Mouse (Mus musculus): Measurements from ENCODE around the gene Slc22a17. TPM values are rescaled to one million over a fixed set of nuclear protein-coding genes. Genes with fewer than 3 reads are reported as not detected.

Slc22a17 gene
- polyA plus RNA-seq, 1 experiment = 466 TPM

- no peak for DNase-seq (ENCODE audit: low read depth)
- no peak for TF ChIP-seq POLR2A (IDR thresholded peaks at IDR 0.05; ENCODE audit: borderline replicate concordance, extremely low read depth, insufficient read depth, insufficient read length, poor library complexity, severe bottlenecking)
- no peak for TF ChIP-seq CTCF (IDR thresholded peaks at IDR 0.05; ENCODE audit: borderline replicate concordance, extremely low read depth, insufficient read depth, insufficient read length)
Measured at GRCm38 (mm10) chr14:54892200-54892599, 20.7 kb downstream of the Slc22a17 start, which contains the start of gene Pabpn1. Gene Pabpn1, plus strand, starts transcription at chr14:54892500.

GRCm38 (mm10) chr14:54885309-54885708 lies 27.6 kb downstream of the Slc22a17 start:
- no peak for DNase-seq (ENCODE audit: low read depth)
- TF ChIP-seq CTCF (IDR thresholded peaks at IDR 0.05; ENCODE audit: borderline replicate concordance, extremely low read depth, insufficient read depth, insufficient read length) (no peak), POLR2A (IDR thresholded peaks at IDR 0.05; ENCODE audit: borderline replicate concordance, extremely low read depth, insufficient read depth, insufficient read length, poor library complexity, severe bottlenecking) (no peak)

GRCm38 (mm10) chr14:54884022-54884712 lies 28.8 kb downstream of the Slc22a17 start:
- DNase-seq (ENCODE audit: low read depth) = no peak
- no peak for TF ChIP-seq CTCF (IDR thresholded peaks at IDR 0.05; ENCODE audit: borderline replicate concordance, extremely low read depth, insufficient read depth, insufficient read length)
- no peak for TF ChIP-seq POLR2A (IDR thresholded peaks at IDR 0.05; ENCODE audit: borderline replicate concordance, extremely low read depth, insufficient read depth, insufficient read length, poor library complexity, severe bottlenecking)

GRCm38 (mm10) chr14:54883154-54884021 lies 29.5 kb downstream of the Slc22a17 start, which contains the start of the genes Bcl2l2 and Gm20521:
Gene Bcl2l2, plus strand, starts transcription at chr14:54883377.
Gene Gm20521, plus strand, starts transcription at chr14:54883441.
- no peak for TF ChIP-seq CTCF (IDR thresholded peaks at IDR 0.05; ENCODE audit: borderline replicate concordance, extremely low read depth, insufficient read depth, insufficient read length)
- peak; percentile 46; the same call in 1 of the 2 replicates for TF ChIP-seq POLR2A (IDR thresholded peaks at IDR 0.05; ENCODE audit: borderline replicate concordance, extremely low read depth, insufficient read depth, insufficient read length, poor library complexity, severe bottlenecking)

GRCm38 (mm10) chr14:54877048-54877715 lies 35.8 kb downstream of the Slc22a17 start, which contains the start of gene Ppp1r3e:
Gene Ppp1r3e, minus strand, starts transcription at chr14:54877550.
- DNase-seq (ENCODE audit: low read depth) = peak; percentile 66
- TF ChIP-seq POLR2A (IDR thresholded peaks at IDR 0.05; ENCODE audit: borderline replicate concordance, extremely low read depth, insufficient read depth, insufficient read length, poor library complexity, severe bottlenecking) = peak; percentile 4; the same call in 1 of the 2 replicates
- TF ChIP-seq CTCF (IDR thresholded peaks at IDR 0.05; ENCODE audit: borderline replicate concordance, extremely low read depth, insufficient read depth, insufficient read length) = no peak

More at GRCm38 (mm10) chr14:54883154-54884021, 29.5 kb downstream of the Slc22a17 start, which contains the start of the genes Bcl2l2 and Gm20521:
- peak; percentile 93 for DNase-seq (ENCODE audit: low read depth)

GRCm38 (mm10) chr14:54876539-54877047 lies 36.3 kb downstream of the Slc22a17 start:
- TF ChIP-seq POLR2A (IDR thresholded peaks at IDR 0.05; ENCODE audit: borderline replicate concordance, extremely low read depth, insufficient read depth, insufficient read length, poor library complexity, severe bottlenecking) (peak; percentile 100), CTCF (IDR thresholded peaks at IDR 0.05; ENCODE audit: borderline replicate concordance, extremely low read depth, insufficient read depth, insufficient read length) (no peak)
- peak; percentile 97 for DNase-seq (ENCODE audit: low read depth)

- DNase-seq (ENCODE audit: low read depth) = no peak
- TF ChIP-seq POLR2A (IDR thresholded peaks at IDR 0.05; ENCODE audit: borderline replicate concordance, extremely low read depth, insufficient read depth, insufficient read length, poor library complexity, severe bottlenecking) = no peak
- no peak for TF ChIP-seq CTCF (IDR thresholded peaks at IDR 0.05; ENCODE audit: borderline replicate concordance, extremely low read depth, insufficient read depth, insufficient read length)
Measured at GRCm38 (mm10) chr14:54875844-54876538, 36.9 kb downstream of the Slc22a17 start.

- no peak for TF ChIP-seq CTCF (IDR thresholded peaks at IDR 0.05; ENCODE audit: borderline replicate concordance, extremely low read depth, insufficient read depth, insufficient read length)
- TF ChIP-seq POLR2A (IDR thresholded peaks at IDR 0.05; ENCODE audit: borderline replicate concordance, extremely low read depth, insufficient read depth, insufficient read length, poor library complexity, severe bottlenecking) = no peak
Measured at GRCm38 (mm10) chr14:54874165-54874564, 38.8 kb downstream of the Slc22a17 start.

GRCm38 (mm10) chr14:54870861-54871260 lies 42.1 kb downstream of the Slc22a17 start, which contains the start of gene Homez:
Gene Homez, minus strand, starts transcription at chr14:54870961.
- DNase-seq (ENCODE audit: low read depth) = no peak
- no peak for TF ChIP-seq POLR2A (IDR thresholded peaks at IDR 0.05; ENCODE audit: borderline replicate concordance, extremely low read depth, insufficient read depth, insufficient read length, poor library complexity, severe bottlenecking)
- TF ChIP-seq CTCF (IDR thresholded peaks at IDR 0.05; ENCODE audit: borderline replicate concordance, extremely low read depth, insufficient read depth, insufficient read length) = no peak

More at GRCm38 (mm10) chr14:54874165-54874564, 38.8 kb downstream of the Slc22a17 start:
- DNase-seq (ENCODE audit: low read depth) = no peak

- no peak for DNase-seq (ENCODE audit: low read depth)
- TF ChIP-seq CTCF (IDR thresholded peaks at IDR 0.05; ENCODE audit: borderline replicate concordance, extremely low read depth, insufficient read depth, insufficient read length) (no peak), POLR2A (IDR thresholded peaks at IDR 0.05; ENCODE audit: borderline replicate concordance, extremely low read depth, insufficient read depth, insufficient read length, poor library complexity, severe bottlenecking) (no peak)
Measured at GRCm38 (mm10) chr14:54868026-54868425, 44.9 kb downstream of the Slc22a17 start.

Measured in brain, embryonic 14.5 days (tissue).